Mouse (Mus musculus) embryonic stem cell, embryonic (primary cell): ENCODE measurements around the gene Otoa.

Source experiments
- CTCF ChIA-PET, 4 experiments: fragments of 300-600 bp in 2 of 4; fragments of 350-600 bp in 2 of 4; sonication (Branson Sonifier 250); formaldehyde crosslinking; loops; one replicate each; lab custom pipeline; 2022; ENCODE audit warnings: inconsistent platforms in 2 of 4; lab: Charles Lee
- POLR2A ChIA-PET, 4 experiments: fragments of 300-600 bp in 2 of 4; fragments of 350-600 bp in 2 of 4; sonication (Branson Sonifier 250); formaldehyde crosslinking; loops; one replicate each; lab custom pipeline; 2022; ENCODE audit warnings: antibody characterized with exemption in 4 of 4, inconsistent platforms in 1 of 4; lab: Charles Lee

Gene Otoa

GRCm38 (mm10) chr7:121141274-121141673, 59.8 kb downstream of the Otoa start:
- POLR2A ChIA-PET = interaction anchor here in 1 of 4 experiments (0.6 kb wide), 1 partner anchor 315 kb away, joined by 3 read pairs; no protein-coding TSS in a partner anchor
- CTCF ChIA-PET = interaction anchor here in 1 of 4 experiments (0.6 kb wide), 1 partner anchor 334 kb away, joined by 3 read pairs; no protein-coding TSS in a partner anchor

GRCm38 (mm10) chr7:121150662-121151061, 69.2 kb downstream of the Otoa start:
- ChIA-PET CTCF (no interaction called here), POLR2A (no interaction called here)

- ChIA-PET POLR2A (no interaction called here), CTCF (no interaction called here)
Measured at GRCm38 (mm10) chr7:121152186-121152585, 70.7 kb downstream of the Otoa start.

- ChIA-PET POLR2A (no interaction called here), CTCF (interaction anchor here in 1 of 4 experiments (0.7 kb wide), 1 partner anchor 580 kb away, joined by 5 read pairs; no protein-coding TSS in a partner anchor)
Measured at GRCm38 (mm10) chr7:121165616-121166015, 84.2 kb downstream of the Otoa start.

GRCm38 (mm10) chr7:121171888-121172287, 90.4 kb downstream of the Otoa start:
- POLR2A ChIA-PET = no interaction called here
- CTCF ChIA-PET = no interaction called here

GRCm38 (mm10) chr7:121187201-121187786, 105.8 kb downstream of the Otoa start:
- ChIA-PET POLR2A (interaction anchor here in 1 of 4 experiments (0.6 to 0.8 kb wide), 2 partner anchors 39 to 312 kb away, joined by 3 read pairs; no protein-coding TSS in a partner anchor), CTCF (no interaction called here)

GRCm38 (mm10) chr7:121188976-121189375, 107.5 kb downstream of the Otoa start:
- CTCF ChIA-PET = interaction anchor here in 1 of 4 experiments (0.6 kb wide), 1 partner anchor 443 kb away, joined by 4 read pairs; no protein-coding TSS in a partner anchor

GRCm38 (mm10) chr7:121198933-121199332, 117.5 kb downstream of the Otoa start:
- ChIA-PET CTCF (no interaction called here), POLR2A (interaction anchor here in 1 of 4 experiments (0.6 kb wide), 1 partner anchor 39 kb away, joined by 3 read pairs; no protein-coding TSS in a partner anchor)

More at GRCm38 (mm10) chr7:121188976-121189375, 107.5 kb downstream of the Otoa start:
- POLR2A ChIA-PET = no interaction called here

- ChIA-PET CTCF (interaction anchor here in 1 of 4 experiments (0.6 kb wide), 1 partner anchor 240 kb away, joined by 5 read pairs; no protein-coding TSS in a partner anchor), POLR2A (no interaction called here)
Measured at GRCm38 (mm10) chr7:121211804-121212203, 130.4 kb downstream of the Otoa start.
